ENCODE assay signal across 8 mouse cellular contexts in genomic region chr1:14504767-14505343, GRCm38 (mm10).
DNase-seq lines count a peak whose midpoint lies in the region; ATAC-seq and TF ChIP-seq lines count a peak whose summit lies in the region.

No protein-coding gene starts in this region.

- no peak for TF ChIP-seq EP300 in heart, postnatal 0 days (IDR thresholded peaks at IDR 0.05; ENCODE audit: low read depth)

- H3K4me2 ChIP-seq in kidney, embryonic 14.5 days (replicated peaks; ENCODE audit: low read depth, low read length), result peak overlapping the region; percentile 33
- peak overlapping the region; percentile 37 for H3K4me2 ChIP-seq in heart, postnatal 0 days (ENCODE audit: low read depth, low read length)

- 6% methylated on average over 12 of the region's 12 CpGs for WGBS in kidney, embryonic 14.5 days
- 3% methylated on average over 11 of the region's 12 CpGs for WGBS in heart, postnatal 0 days

- DNase-seq in kidney, postnatal 14 days, result no peak
- peak; percentile 66 for DNase-seq in brain, embryonic 14.5 days (ENCODE audit: low read depth)
- DNase-seq in heart, postnatal 0 days (ENCODE audit: low spot score), result no peak
- no peak for DNase-seq in urinary bladder, postnatal 14 days (ENCODE audit: low spot score)
- DNase-seq in urinary bladder, postnatal 4 days (ENCODE audit: low spot score in 2 of 2), result no peak

- H3K9me3 ChIP-seq in kidney, embryonic 14.5 days (ENCODE audit: control insufficient read depth, low read length), result no peaks in the 10 kb centered on the region
- no peaks in the 10 kb centered on the region for H3K9me3 ChIP-seq in heart, postnatal 0 days (replicated peaks; ENCODE audit: control insufficient read depth, low read length)
- H3K9me3 ChIP-seq in megakaryocyte, embryonic 14.5 days, result no peaks in the 10 kb centered on the region

- no peaks in the 10 kb centered on the region for H3K36me3 ChIP-seq in kidney, embryonic 14.5 days (ENCODE audit: control insufficient read depth, insufficient read depth, low read length)
- no peaks in the 10 kb centered on the region for H3K36me3 ChIP-seq in heart, postnatal 0 days (replicated peaks; ENCODE audit: control insufficient read depth, insufficient read depth, low read length)
- no peaks in the 10 kb centered on the region for H3K36me3 ChIP-seq in megakaryocyte, embryonic 14.5 days (replicated peaks; ENCODE audit: low read length)

- H3K27me3 ChIP-seq in kidney, embryonic 14.5 days (ENCODE audit: control insufficient read depth, insufficient read depth, low read length), result peaks cover 34% of the 10 kb centered on the region
- peaks cover 77% of the 10 kb centered on the region for H3K27me3 ChIP-seq in heart, postnatal 0 days (ENCODE audit: control insufficient read depth, insufficient read depth, low read length)
- peaks cover 63% of the 10 kb centered on the region for H3K27me3 ChIP-seq in megakaryocyte, embryonic 14.5 days (replicated peaks)

- TF ChIP-seq POLR2A in brain, embryonic 14.5 days (IDR thresholded peaks at IDR 0.05; ENCODE audit: borderline replicate concordance, extremely low read depth, insufficient read depth, insufficient read length, poor library complexity, severe bottlenecking), result no peak

- H3K27ac ChIP-seq in kidney, embryonic 14.5 days (ENCODE audit: low read depth, low read length), result no peak overlapping the region
- H3K27ac ChIP-seq in heart, postnatal 0 days (ENCODE audit: low read depth), result no peak overlapping the region

- H3K4me1 ChIP-seq in kidney, embryonic 14.5 days (ENCODE audit: control insufficient read depth, insufficient read depth, low read length), result 0 out of 2 replicates have a peak, but pooled peaks cover 13% of the 10 kb centered on the region
- no peaks in the 10 kb centered on the region for H3K4me1 ChIP-seq in heart, postnatal 0 days (ENCODE audit: control insufficient read depth, insufficient read depth)
- H3K4me1 ChIP-seq in megakaryocyte, embryonic 14.5 days, result peaks cover 34% of the 10 kb centered on the region

- H3K9ac ChIP-seq in kidney, embryonic 14.5 days (ENCODE audit: low read depth, low read length), result 0 out of 2 replicates have a peak overlapping the region, but pooled peaks have one; percentile 7
- no peak overlapping the region for H3K9ac ChIP-seq in heart, postnatal 0 days (replicated peaks; ENCODE audit: low read depth, low read length)

- peak overlapping the region; percentile 17; the same call in 1 of the 2 replicates for H3K4me3 ChIP-seq in kidney, embryonic 14.5 days (ENCODE audit: low read length)
- peak overlapping the region; percentile 16 for H3K4me3 ChIP-seq in heart, postnatal 0 days (ENCODE audit: low read depth, low read length)
- peak overlapping the region; percentile 85 for H3K4me3 ChIP-seq in megakaryocyte, embryonic 14.5 days (replicated peaks)

- no peak for ATAC-seq in kidney, embryonic 14.5 days (ENCODE audit: low FRiP score, low TSS enrichment)
- no peak for ATAC-seq in heart, postnatal 0 days (ENCODE audit: insufficient read depth, low read depth)
- ATAC-seq in cerebellum, adult (ENCODE audit: insufficient number of reproducible peaks, low FRiP score, low TSS enrichment), result no peak

- no peak for TF ChIP-seq CTCF in brain, embryonic 14.5 days (IDR thresholded peaks at IDR 0.05; ENCODE audit: borderline replicate concordance, extremely low read depth, insufficient read depth, insufficient read length)
- no peak for TF ChIP-seq CTCF in heart, postnatal 0 days (IDR thresholded peaks at IDR 0.05; ENCODE audit: low read depth)

Comparison
In these comparisons a context has a peak if more than half of its experiments do, and no peak if none do; other contexts are left out.
1. H3K4me3 ChIP-seq: peak in every context shown above with its lines; median percentile 85 in megakaryocyte, embryonic 14.5 days; 17 in kidney, embryonic 14.5 days; 16 in heart, postnatal 0 days.